Mouse (Mus musculus) heart, postnatal 4 days (tissue): ENCODE data around the gene Zfy1. TPM values are rescaled to one million over a fixed set of nuclear protein-coding genes. Genes with fewer than 3 reads are reported as not detected.
"Not testable (repeated sequence)": the region's sequence is repeated elsewhere in the genome, so short reads cannot be mapped to it uniquely, and the experiment has no call there.

Experiments used
- DNase-seq: peaks from one replicate; pipeline ENCODE4 v3.0.0; 2021
- total RNA-seq, 2 experiments: library from RNA; stranded (reverse); gene quantifications; 2 replicates each; pipeline ENCODE4 v1.2.3; 2021

The Zfy1 gene
- total RNA-seq: not detected

- DNase-seq: not testable (repeated sequence)
These were observed at the start of gene Zfy1 for GRCm38 (mm10) chrY:797309-797708. Gene Zfy1 (minus strand): TSS chrY:797409.

- DNase-seq: no peak
These were observed 21.2 kb upstream of the Zfy1 start, which contains the start of gene Uba1y for GRCm38 (mm10) chrY:818396-818795. Gene Uba1y (plus strand): TSS chrY:818649.

- DNase-seq: no peak
These were observed 11.9 kb upstream of the Zfy1 start for GRCm38 (mm10) chrY:808991-809661.

Other genes with a start within 250 kb of the Zfy1 start
- gene Uba1y, start 21.2 kb upstream of the Zfy1 start, total RNA-seq: not detected
- 10 to 100 TPM in 1 of 2 experiments, not detected in 1; 15.4 TPM for gene Kdm5d, start 100.4 kb upstream of the Zfy1 start, total RNA-seq
- 10 to 100 TPM in 1 of 2 experiments, not detected in 1; 85.5 TPM for gene Eif2s3y, start 213.1 kb upstream of the Zfy1 start, total RNA-seq